Comparison of ENCODE assay signal across 9 mouse cellular contexts in the genomic region with DNA sequence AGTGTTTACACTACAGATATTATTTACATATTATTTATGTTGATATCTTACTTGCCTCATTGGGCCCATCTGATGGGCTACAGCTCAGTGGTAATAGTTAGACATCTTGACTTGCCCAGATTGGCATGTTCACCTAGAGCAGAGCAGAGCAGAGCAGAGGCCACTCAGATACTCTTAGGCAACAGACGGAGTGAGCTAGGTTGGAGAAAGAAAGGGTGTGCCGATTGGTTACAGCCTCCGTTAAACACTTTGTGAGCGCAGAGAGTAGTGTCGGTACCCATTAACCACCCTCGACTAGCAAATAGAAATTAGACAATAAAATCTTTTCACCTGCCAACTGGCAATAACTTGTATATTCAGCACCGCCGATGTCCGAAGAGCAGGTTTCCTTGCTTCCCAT. TPM values are rescaled to one million over a fixed set of nuclear protein-coding genes. Genes with fewer than 3 reads are reported as not detected.
DNase-seq lines count a peak whose midpoint lies in the region; ATAC-seq and TF ChIP-seq lines count a peak whose summit lies in the region.
"Had no signal": no experiment of that assay in that cellular context is flagged by ENCODE, and none has a peak within 500 bp of the region (broad histone marks: within the 10 kb centered on the region; RNA-seq: fewer than 3 reads in every experiment).

No protein-coding gene starts in this region.

- H3K4me1 ChIP-seq in cerebellum, adult 2 months (ENCODE audit: control insufficient read depth, insufficient read depth, low read length) = no peaks in the 10 kb centered on the region; the same call in 1 of the 2 replicates
- peaks cover 27% of the 10 kb centered on the region for H3K4me1 ChIP-seq in embryonic facial prominence, embryonic 10.5 days
- peaks cover 10% of the 10 kb centered on the region for H3K4me1 ChIP-seq in intestine, embryonic 15.5 days (replicated peaks)
- no peaks in the 10 kb centered on the region for H3K4me1 ChIP-seq in liver, embryonic 16.5 days (ENCODE audit: control insufficient read depth, low read depth, low read length)

- no peak for DNase-seq in cerebellum, adult 2 months
- DNase-seq in cerebellum, adult 11-12 months = no peak
- DNase-seq in embryonic facial prominence, embryonic 10.5 days (ENCODE audit: low spot score) = peak; percentile 15
- no peak for DNase-seq in Muller cell, postnatal 12 days (ENCODE audit: inconsistent ontology term)
- DNase-seq in layer of hippocampus, adult 11-12 months (ENCODE audit: low spot score) = no peak
- no peak for DNase-seq in layer of hippocampus, adult 9-11 months

- ATAC-seq in intestine, embryonic 15.5 days = no peak
- ATAC-seq in liver, embryonic 16.5 days (ENCODE audit: low read depth) = no peak

- 58% methylated on average over 9 of the region's 9 CpGs for WGBS in cerebellum, adult 2 months
- 31% methylated on average over 9 of the region's 9 CpGs for WGBS in embryonic facial prominence, embryonic 10.5 days
- 37% methylated on average over 9 of the region's 9 CpGs for WGBS in intestine, embryonic 15.5 days
- 40% methylated on average over 9 of the region's 9 CpGs for WGBS in liver, embryonic 16.5 days (ENCODE audit: insufficient replicate concordance)

- H3K4me2 ChIP-seq in intestine, embryonic 15.5 days (replicated peaks) = peak overlapping the region; percentile 98
- H3K4me2 ChIP-seq in liver, embryonic 16.5 days (ENCODE audit: low read depth, low read length) = peak overlapping the region; percentile 67; the same call in 1 of the 2 replicates

- TF ChIP-seq CTCF in cerebellum, adult 2 months (IDR thresholded peaks at IDR 0.05; ENCODE audit: borderline replicate concordance, insufficient read depth, low read depth, low read length) = no peak

- H3K27me3 ChIP-seq in cerebellum, adult 2 months (ENCODE audit: control insufficient read depth, insufficient read depth, low read length) = no peaks in the 10 kb centered on the region
- peaks cover 60% of the 10 kb centered on the region for H3K27me3 ChIP-seq in embryonic facial prominence, embryonic 10.5 days (replicated peaks; ENCODE audit: low read depth, poor library complexity, severe bottlenecking)
- peaks cover 2% of the 10 kb centered on the region; the same call in 1 of the 2 replicates for H3K27me3 ChIP-seq in intestine, embryonic 15.5 days (replicated peaks)
- H3K27me3 ChIP-seq in liver, embryonic 16.5 days (ENCODE audit: control insufficient read depth, insufficient read depth, low read depth, low read length) = peaks cover 27% of the 10 kb centered on the region

- no peak overlapping the region for H3K27ac ChIP-seq in cerebellum, adult 2 months (ENCODE audit: insufficient read depth, low read length)
- H3K27ac ChIP-seq in embryonic facial prominence, embryonic 10.5 days (replicated peaks) = no peak overlapping the region
- H3K27ac ChIP-seq in intestine, embryonic 15.5 days = no peak overlapping the region
- H3K27ac ChIP-seq in liver, embryonic 16.5 days (ENCODE audit: low read length) = no peak overlapping the region

- TF ChIP-seq POLR2A in cerebellum, adult 2 months (IDR thresholded peaks at IDR 0.05; ENCODE audit: borderline replicate concordance, insufficient read depth, low read length) = no peak

- H3K4me3 ChIP-seq in cerebellum, adult 2 months (replicated peaks; ENCODE audit: insufficient read depth, low read depth, low read length) = peak overlapping the region; percentile 65
- peak overlapping the region; percentile 75 for H3K4me3 ChIP-seq in embryonic facial prominence, embryonic 10.5 days
- H3K4me3 ChIP-seq in intestine, embryonic 15.5 days (replicated peaks) = no peak overlapping the region
- no peak overlapping the region for H3K4me3 ChIP-seq in liver, embryonic 16.5 days (ENCODE audit: low read depth, low read length)

- no peak overlapping the region for H3K9ac ChIP-seq in intestine, embryonic 15.5 days
- H3K9ac ChIP-seq in liver, embryonic 16.5 days (ENCODE audit: low read depth, low read length) = no peak overlapping the region

- no peaks in the 10 kb centered on the region for H3K36me3 ChIP-seq in embryonic facial prominence, embryonic 10.5 days (replicated peaks)
- H3K36me3 ChIP-seq in intestine, embryonic 15.5 days = no peaks in the 10 kb centered on the region
- H3K36me3 ChIP-seq in liver, embryonic 16.5 days (ENCODE audit: control insufficient read depth, insufficient read depth) = no peaks in the 10 kb centered on the region

- no peaks in the 10 kb centered on the region for H3K9me3 ChIP-seq in embryonic facial prominence, embryonic 10.5 days
- H3K9me3 ChIP-seq in intestine, embryonic 15.5 days = no peaks in the 10 kb centered on the region
- H3K9me3 ChIP-seq in liver, embryonic 16.5 days (replicated peaks; ENCODE audit: control insufficient read depth, low read length) = no peaks in the 10 kb centered on the region

RNA-seq across cellular contexts. Expression of a gene that starts 1.2 kb away (rescaled TPM):
- polyA plus RNA-seq in cerebellum, adult 2 months (2012; rRNA removed) = 3.7 and 4.5 TPM in 2 replicates
- 0.24 and 0.26 TPM in 2 replicates for polyA plus RNA-seq in embryonic facial prominence, embryonic 10.5 days (2016; fragmentation: Nextera tagmentation; extraction: Ambion mirVana)
- 1.3 and 1.5 TPM in 2 replicates for polyA plus RNA-seq in intestine, embryonic 15.5 days (2015; fragmentation: Nextera tagmentation; extraction: Ambion mirVana)
- 0.55 and 0.61 TPM in 2 replicates for polyA plus RNA-seq in liver, embryonic 16.5 days (2015; fragmentation: Nextera tagmentation; extraction: Ambion mirVana)

RNA-seq across cellular contexts. Expression of a gene that starts 41.6 kb away (rescaled TPM):
- polyA plus RNA-seq in cerebellum, adult 2 months (2012; rRNA removed) = 13.1 and 16.3 TPM in 2 replicates
- 2.1 and 2.6 TPM in 2 replicates for polyA plus RNA-seq in embryonic facial prominence, embryonic 10.5 days (2016; fragmentation: Nextera tagmentation; extraction: Ambion mirVana)
- polyA plus RNA-seq in intestine, embryonic 15.5 days (2015; fragmentation: Nextera tagmentation; extraction: Ambion mirVana) = 0.98 and 1.3 TPM in 2 replicates
- 0.65 and 1.3 TPM in 2 replicates for polyA plus RNA-seq in liver, embryonic 16.5 days (2015; fragmentation: Nextera tagmentation; extraction: Ambion mirVana)
- polyA plus RNA-seq: small intestine, adult 2 months had no signal

Comparison
In these comparisons a context has a peak if more than half of its experiments do, and no peak if none do; other contexts are left out.
1. H3K4me3 ChIP-seq: peak in cerebellum, adult 2 months (single experiment) and embryonic facial prominence, embryonic 10.5 days (single experiment); none in intestine, embryonic 15.5 days (single experiment) and liver, embryonic 16.5 days (single experiment).